In the genomic region with DNA sequence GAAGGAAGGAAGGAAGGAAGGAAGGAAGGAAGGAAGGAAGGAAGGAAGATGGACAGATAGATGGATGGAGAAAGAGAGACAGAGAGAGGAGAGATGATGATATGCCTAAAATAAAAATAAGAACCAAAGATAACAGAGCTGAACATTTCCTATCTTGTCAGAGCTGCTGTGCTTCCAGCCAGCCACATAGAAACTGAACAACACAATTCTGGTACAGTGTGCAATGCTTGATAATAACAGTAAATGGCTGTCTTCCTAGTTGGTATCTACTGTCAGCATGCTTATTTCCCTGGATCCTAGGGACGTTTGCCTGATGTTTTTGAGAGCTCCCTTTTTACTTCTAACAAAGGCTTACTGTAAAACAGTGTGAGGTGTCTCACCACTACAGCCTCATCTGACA, we compare ENCODE assay signal across 36 mouse cellular contexts. TPM values are rescaled to one million over a fixed set of nuclear protein-coding genes. Genes with fewer than 3 reads are reported as not detected.
"Had no signal": no experiment of that assay in that cellular context is flagged by ENCODE, and none has a peak within 500 bp of the region (broad histone marks: within the 10 kb centered on the region; RNA-seq: fewer than 3 reads in every experiment).

No protein-coding gene starts in this region.

- H3K4me2 ChIP-seq: embryonic facial prominence, embryonic 12.5 days; embryonic facial prominence, embryonic 13.5 days; embryonic facial prominence, embryonic 15.5 days; forebrain, embryonic 12.5 days; forebrain, embryonic 15.5 days had no signal

- H3K4me1 ChIP-seq: embryonic facial prominence, embryonic 12.5 days; embryonic facial prominence, embryonic 13.5 days; embryonic facial prominence, embryonic 15.5 days had no signal

- H3K4me3 ChIP-seq: embryonic facial prominence, embryonic 10.5 days; embryonic facial prominence, embryonic 12.5 days; embryonic facial prominence, embryonic 13.5 days; embryonic facial prominence, embryonic 15.5 days; erythroblast, embryonic 14.5 days; forebrain, embryonic 10.5 days; forebrain, embryonic 12.5 days; forebrain, embryonic 15.5 days; gastrocnemius, adult 2 months; heart, adult 2 months had no signal

- DNase-seq: cerebellum, adult 18-20 months; cerebellum, adult 2 months; cerebellum, adult 8-10 months; cerebellum, adult 9-10 months; cerebellum, adult 9-11 months; cerebellum, postnatal 10 days; cerebellum, postnatal 14 days; cerebellum, postnatal 25 days; cerebellum, postnatal 36 days; embryo, embryonic 11 days; forebrain, postnatal 0 days; gastrocnemius, adult 2 months; gastrocnemius, postnatal 10 days; gastrocnemius, postnatal 14 days; gastrocnemius, postnatal 25 days; gastrocnemius, postnatal 36 days; heart, adult 11 months; heart, adult 18-20 months; heart, adult 2 months had no signal

- H3K9me3 ChIP-seq: embryonic facial prominence, embryonic 10.5 days; embryonic facial prominence, embryonic 12.5 days; embryonic facial prominence, embryonic 13.5 days; embryonic facial prominence, embryonic 15.5 days; forebrain, embryonic 10.5 days; forebrain, embryonic 12.5 days; forebrain, embryonic 15.5 days had no signal

- H3K27ac ChIP-seq: embryonic facial prominence, embryonic 10.5 days; embryonic facial prominence, embryonic 12.5 days; embryonic facial prominence, embryonic 13.5 days; embryonic facial prominence, embryonic 15.5 days; forebrain, embryonic 10.5 days; forebrain, embryonic 12.5 days; forebrain, embryonic 15.5 days; gastrocnemius, adult 2 months; heart, adult 2 months had no signal

- H3K27me3 ChIP-seq: embryonic facial prominence, embryonic 12.5 days; embryonic facial prominence, embryonic 13.5 days; embryonic facial prominence, embryonic 15.5 days; forebrain, embryonic 12.5 days; forebrain, embryonic 15.5 days had no signal

- ATAC-seq: forebrain, embryonic 14.5 days; forebrain, embryonic 15.5 days; forebrain, embryonic 16.5 days; forebrain, postnatal 0 days had no signal

- H3K36me3 ChIP-seq: embryonic facial prominence, embryonic 10.5 days; embryonic facial prominence, embryonic 12.5 days; embryonic facial prominence, embryonic 13.5 days; embryonic facial prominence, embryonic 15.5 days; forebrain, embryonic 10.5 days; forebrain, embryonic 12.5 days; forebrain, embryonic 15.5 days had no signal

- H3K9ac ChIP-seq: embryonic facial prominence, embryonic 12.5 days; embryonic facial prominence, embryonic 13.5 days; embryonic facial prominence, embryonic 15.5 days; forebrain, embryonic 12.5 days; forebrain, embryonic 15.5 days; forebrain, postnatal 0 days had no signal

RNA-seq across cellular contexts. Expression of a gene that starts 32.3 kb away (rescaled TPM):
- total RNA-seq: granulocyte monocyte progenitor cell, adult 5-6 weeks had no signal

RNA-seq across cellular contexts. Expression of a gene that starts 40.8 kb away (rescaled TPM):
- total RNA-seq: forebrain, postnatal 0 days; granulocyte monocyte progenitor cell, adult 5-6 weeks; heart, adult 8-10 months had no signal
- polyA plus RNA-seq: cortical plate, adult 2 months; embryonic facial prominence, embryonic 10.5 days; embryonic facial prominence, embryonic 11.5 days; embryonic facial prominence, embryonic 12.5 days; embryonic facial prominence, embryonic 13.5 days; embryonic facial prominence, embryonic 14.5 days; embryonic facial prominence, embryonic 15.5 days; erythroblast, embryonic 14.5 days; forebrain, embryonic 10.5 days; forebrain, embryonic 11.5 days; forebrain, embryonic 12.5 days; forebrain, embryonic 14.5 days; forebrain, embryonic 15.5 days; forebrain, embryonic 16.5 days; frontal cortex, adult 2 months had no signal
